Mouse (Mus musculus) intestine, embryonic 14.5 days (tissue): ENCODE data around the gene Clnk. TPM values are rescaled to one million over a fixed set of nuclear protein-coding genes. Genes with fewer than 3 reads are reported as not detected.
A peak's percentile ranks its signal among the peaks of the same experiment; 100 is the strongest.
"Not testable (repeated sequence)": the region's sequence is repeated elsewhere in the genome, so short reads cannot be mapped to it uniquely, and the experiment has no call there.

ENCODE experiments used
- ATAC-seq: fragments of 200-750 bp; cut with Nextera tagmentation; replicated peaks from 2 replicates; pipeline ENCODE4 v1.8.0; 2017; ENCODE audit warnings: low read depth, moderate number of reproducible peaks, moderate TSS enrichment, moderate library complexity; ENCODE audit not compliant: low FRiP score, low TSS enrichment
- DNase-seq: peaks from one replicate; pipeline ENCODE4 v3.0.0-alpha.2; 2018; ENCODE audit warnings: low spot score
- H3K27ac ChIP-seq: fragments of 300-500 bp; sonication (generic); 2 replicates; pipeline ENCODE4 v1.5.1; 2014; ENCODE audit warnings: low read depth, mild to moderate bottlenecking, control low read depth
- H3K27me3 ChIP-seq: fragments of 300-500 bp; sonication (generic); replicated peaks from 2 replicates; pipeline ENCODE4 v1.6.1; 2014; ENCODE audit warnings: low read length, control low read depth; ENCODE audit not compliant: control insufficient read depth, insufficient read depth
- H3K36me3 ChIP-seq: fragments of 300-500 bp; sonication (generic); 2 replicates; pipeline ENCODE4 v1.6.1; 2014; ENCODE audit warnings: low read length, control low read depth; ENCODE audit not compliant: control insufficient read depth, insufficient read depth
- H3K4me1 ChIP-seq: fragments of 300-500 bp; sonication (generic); replicated peaks from 2 replicates; pipeline ENCODE4 v1.6.1; 2014; ENCODE audit warnings: low read length, control low read depth, mixed read lengths; ENCODE audit not compliant: control insufficient read depth, insufficient read depth
- H3K4me2 ChIP-seq: fragments of 300-500 bp; sonication (generic); 2 replicates; pipeline ENCODE4 v1.6.1; 2014; ENCODE audit warnings: low read length
- H3K4me3 ChIP-seq: fragments of 300-500 bp; sonication (generic); 2 replicates; pipeline ENCODE4 v1.5.1; 2014; ENCODE audit warnings: low read depth, low read length, control low read depth, mixed read lengths
- H3K9ac ChIP-seq: fragments of 300-500 bp; sonication (generic); 2 replicates; pipeline ENCODE4 v1.6.1; 2014; ENCODE audit warnings: mild to moderate bottlenecking, low read length
- H3K9me3 ChIP-seq: fragments of 300-500 bp; sonication (generic); 2 replicates; pipeline ENCODE4 v1.6.1; 2016; ENCODE audit warnings: low read length, control low read depth; ENCODE audit not compliant: control insufficient read depth
- WGBS: fragments of 180-500 bp; shearing (Covaris S2); extraction: QIAGEN DNeasy Blood & Tissue Kit; methylation state at CpG from one replicate; pipeline ENCODE4 v1.1.7; 2014; 5-methylcytosine and 5-hydroxymethylcytosine counted together
- polyA plus RNA-seq: library from polyadenylated mRNA; unstranded; fragments of >200 nt; fragmentation: Nextera tagmentation; extraction: Ambion mirVana; gene quantifications from 2 replicates; pipeline ENCODE4 v1.2.1, GENCODE M21; 2014

The Clnk gene
- 0.31 and 0.71 TPM in 2 replicates for polyA plus RNA-seq

- no peak within 1 kb of the TSS for H3K27ac ChIP-seq
- 88% methylated on average over 11 of the region's 11 CpGs for WGBS
- H3K36me3 ChIP-seq = no peaks in the 10 kb centered on the region
- H3K4me1 ChIP-seq = peaks cover 3% of the 10 kb centered on the region; the same call in 1 of the 2 replicates
- H3K4me2 ChIP-seq = no peak within 1 kb of the TSS
- no peaks in the 10 kb centered on the region for H3K27me3 ChIP-seq
- H3K9me3 ChIP-seq = no peaks in the 10 kb centered on the region
- no peak within 1 kb of the TSS for H3K4me3 ChIP-seq
- ATAC-seq = no peak
- no peak within 1 kb of the TSS for H3K9ac ChIP-seq
- no peak for DNase-seq
Measured at GRCm38 (mm10) chr5:38876622-38877021, at the start of gene Clnk. TSS of gene Clnk (minus strand) at chr5:38876812.

GRCm38 (mm10) chr5:38905271-38905670, 28.7 kb upstream of the Clnk start:
- H3K27ac ChIP-seq = no peak overlapping the region
- H3K9ac ChIP-seq = no peak overlapping the region
- no peak for DNase-seq
- WGBS = 52% methylated on average over 3 of the region's 3 CpGs
- H3K36me3 ChIP-seq = no peaks in the 10 kb centered on the region
- no peak for ATAC-seq
- H3K4me1 ChIP-seq = no peaks in the 10 kb centered on the region
- no peaks in the 10 kb centered on the region for H3K27me3 ChIP-seq
- H3K9me3 ChIP-seq = no peaks in the 10 kb centered on the region
- H3K4me3 ChIP-seq = no peak overlapping the region
- no peak overlapping the region for H3K4me2 ChIP-seq

DNA sequence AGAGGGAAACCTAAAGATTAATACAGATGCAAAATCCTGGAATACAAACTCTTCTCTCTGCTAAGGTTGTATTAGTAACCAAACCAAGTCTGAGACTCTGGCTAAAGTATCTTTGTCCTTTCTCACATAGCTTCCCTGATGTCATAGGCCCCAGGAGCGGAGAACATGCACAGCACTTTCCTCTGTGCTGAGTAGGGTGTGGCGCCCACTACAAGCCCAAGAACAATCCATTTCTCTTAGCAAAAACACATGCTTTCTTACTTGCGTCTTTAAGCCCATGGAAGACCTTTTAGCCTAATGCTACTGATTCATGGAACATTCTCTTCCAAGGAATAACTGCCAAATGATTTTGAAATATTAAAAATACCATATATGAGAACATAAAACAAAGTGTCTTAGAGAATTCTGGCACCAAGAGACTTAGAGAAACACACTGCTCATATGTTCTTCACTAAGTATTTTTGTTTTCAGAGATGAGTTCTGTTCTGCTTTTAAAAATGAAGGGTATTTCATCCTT, 28.0 kb upstream of the Clnk start:
- H3K9me3 ChIP-seq = no peaks in the 10 kb centered on the region
- H3K4me1 ChIP-seq = no peaks in the 10 kb centered on the region
- no peaks in the 10 kb centered on the region for H3K36me3 ChIP-seq
- WGBS = 88% methylated on average over 3 of the region's 3 CpGs
- H3K4me3 ChIP-seq = no peak overlapping the region
- no peaks in the 10 kb centered on the region for H3K27me3 ChIP-seq
- no peak overlapping the region for H3K9ac ChIP-seq
- ATAC-seq = no peak
- no peak for DNase-seq
- no peak overlapping the region for H3K27ac ChIP-seq
- no peak overlapping the region for H3K4me2 ChIP-seq

DNA sequence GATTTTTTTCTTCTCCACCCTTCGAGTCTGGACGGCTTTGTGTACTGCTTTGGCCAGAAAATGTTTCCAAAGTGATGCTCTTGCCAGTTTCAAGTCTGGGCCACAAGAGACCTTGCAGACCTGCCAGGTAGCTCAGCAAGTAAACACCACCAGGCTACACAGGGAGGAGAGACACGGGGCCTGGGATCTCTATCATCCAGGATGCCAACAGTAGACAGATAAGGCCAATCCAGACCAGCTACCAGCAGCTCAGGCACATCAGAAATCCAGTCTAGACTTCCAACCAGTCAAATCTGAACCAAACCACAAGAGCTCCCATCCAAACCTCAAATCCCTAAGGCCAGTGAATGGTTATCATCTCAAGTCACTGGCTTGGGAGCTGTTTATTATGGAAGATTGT, 26.3 kb upstream of the Clnk start:
- DNase-seq (no peak), ATAC-seq (no peak)
- Histone ChIP-seq H3K9me3 (no peaks in the 10 kb centered on the region), H3K36me3 (no peaks in the 10 kb centered on the region), H3K27me3 (no peaks in the 10 kb centered on the region), H3K27ac (no peak overlapping the region), H3K4me1 (no peaks in the 10 kb centered on the region), H3K9ac (no peak overlapping the region), H3K4me2 (no peak overlapping the region), H3K4me3 (no peak overlapping the region)
- 79% methylated on average over 3 of the region's 3 CpGs for WGBS

- ATAC-seq = 0 out of 2 replicates have a peak, but pooled peaks have one; percentile 47
- no peaks in the 10 kb centered on the region for H3K36me3 ChIP-seq
- WGBS = 66% methylated on average over 2 of the region's 2 CpGs
Measured at GRCm38 (mm10) chr5:38899051-38899450, 22.4 kb upstream of the Clnk start.

DNA sequence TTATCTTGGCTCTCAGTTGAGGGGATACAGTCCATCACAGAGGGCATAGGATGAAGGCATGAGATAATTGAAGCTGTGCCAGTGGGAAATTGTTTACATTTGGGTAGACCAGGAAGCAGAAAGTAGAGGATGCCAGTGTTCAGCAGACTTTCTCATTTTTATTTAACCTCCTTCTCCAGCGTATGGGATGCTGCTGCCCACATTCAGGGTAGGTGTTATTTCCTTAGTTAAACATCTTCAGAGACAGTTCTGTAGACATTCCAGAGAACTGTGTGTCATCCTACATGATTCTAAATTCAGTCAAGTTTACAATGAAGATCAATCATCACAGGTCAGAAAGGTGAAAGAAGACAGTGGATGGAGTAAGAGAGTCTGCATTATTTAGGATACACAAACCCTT, 12.0 kb upstream of the Clnk start:
- Histone ChIP-seq H3K4me2 (no peak overlapping the region), H3K27me3 (no peaks in the 10 kb centered on the region), H3K4me3 (no peak overlapping the region), H3K27ac (no peak overlapping the region), H3K4me1 (no peaks in the 10 kb centered on the region), H3K9ac (no peak overlapping the region), H3K9me3 (no peaks in the 10 kb centered on the region), H3K36me3 (no peaks in the 10 kb centered on the region)
- ATAC-seq = no peak
- no peak for DNase-seq
- 97% methylated on average over 1 of the region's 1 CpGs for WGBS

More at GRCm38 (mm10) chr5:38899051-38899450, 22.4 kb upstream of the Clnk start:
- Histone ChIP-seq H3K9me3 (no peaks in the 10 kb centered on the region), H3K27me3 (no peaks in the 10 kb centered on the region), H3K9ac (no peak overlapping the region), H3K27ac (no peak overlapping the region), H3K4me1 (no peaks in the 10 kb centered on the region), H3K4me2 (no peak overlapping the region), H3K4me3 (no peak overlapping the region)
- DNase-seq = no peak

DNA sequence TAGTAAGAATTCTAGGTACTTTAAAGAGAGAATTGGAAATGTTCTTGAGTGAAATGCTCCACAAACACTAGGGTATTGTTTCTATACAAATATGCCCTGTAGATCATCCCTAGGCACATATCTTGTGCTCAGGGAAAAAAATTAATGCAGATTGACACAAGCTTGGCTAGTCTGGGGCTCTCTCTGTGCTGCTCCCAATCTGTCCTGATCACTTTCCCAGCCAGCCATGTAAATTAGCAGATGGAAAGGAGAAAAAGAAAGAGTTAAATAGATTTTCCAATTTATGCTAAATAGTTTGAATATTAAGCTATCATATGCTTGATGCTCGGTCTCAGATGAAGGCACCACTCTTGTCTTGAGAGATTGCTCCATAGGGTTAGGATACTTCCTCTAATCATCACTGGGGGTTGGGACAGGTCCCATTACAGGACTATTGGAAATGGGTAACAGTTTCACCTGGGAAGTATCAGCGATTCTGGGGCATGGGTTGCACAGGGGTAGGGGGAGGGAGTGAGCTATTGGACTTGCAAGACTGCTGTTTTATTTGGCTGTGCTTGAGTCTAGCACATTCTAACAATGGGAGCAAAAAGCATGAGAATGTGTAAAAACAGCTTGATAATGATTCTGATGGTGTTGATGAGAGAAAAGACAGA, 10.1 kb upstream of the Clnk start:
- Histone ChIP-seq H3K4me1 (no peaks in the 10 kb centered on the region), H3K9me3 (no peaks in the 10 kb centered on the region), H3K27ac (no peak overlapping the region), H3K27me3 (no peaks in the 10 kb centered on the region), H3K36me3 (no peaks in the 10 kb centered on the region), H3K4me2 (no peak overlapping the region), H3K4me3 (no peak overlapping the region), H3K9ac (no peak overlapping the region)
- ATAC-seq = no peak
- 84% methylated on average over 2 of the region's 2 CpGs for WGBS
- no peak for DNase-seq

DNA sequence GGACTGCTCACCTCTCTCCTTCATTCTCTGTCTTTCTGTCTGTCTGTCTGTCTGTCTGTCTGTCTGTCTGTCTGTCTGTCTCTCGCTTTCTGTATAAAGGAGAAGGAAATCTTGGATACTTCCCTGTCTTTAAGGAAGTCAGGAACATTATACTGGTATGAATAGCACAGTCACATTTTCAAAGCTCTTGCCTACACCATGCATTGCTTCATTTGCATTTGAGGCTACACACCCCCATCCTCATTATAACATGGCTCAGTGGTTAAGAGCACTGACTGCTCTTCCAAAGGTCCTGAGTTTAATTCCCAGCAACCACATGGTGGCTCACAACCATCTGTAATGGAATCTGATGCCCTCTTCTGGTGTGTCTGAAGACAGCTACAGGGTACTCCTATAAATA, 6.0 kb upstream of the Clnk start:
- 100% methylated on average over 1 of the region's 1 CpGs for WGBS
- H3K36me3 ChIP-seq, H3K4me2 ChIP-seq, H3K4me3 ChIP-seq, H3K9ac ChIP-seq, H3K4me1 ChIP-seq, H3K27me3 ChIP-seq, ATAC-seq, H3K9me3 ChIP-seq, DNase-seq, H3K27ac ChIP-seq: not testable (repeated sequence)
